Mouse (Mus musculus) kidney, postnatal 0 days (tissue): ENCODE data around the gene Tssk3. TPM values are rescaled to one million over a fixed set of nuclear protein-coding genes. Genes with fewer than 3 reads are reported as not detected.

Experiments used
- ATAC-seq: fragments of 200-750 bp; cut with Nextera tagmentation; replicated peaks from 2 replicates; pipeline ENCODE4 v1.8.0; 2017; ENCODE audit warnings: low read depth, moderate number of reproducible peaks, moderate TSS enrichment, moderate library complexity; ENCODE audit not compliant: low FRiP score
- DNase-seq: peaks from one replicate; pipeline ENCODE4 v3.0.0-alpha.2; 2016; ENCODE audit warnings: low spot score
- H3K27ac ChIP-seq: fragments of 300-500 bp; sonication (generic); 2 replicates; pipeline ENCODE4 v1.5.1; 2014; ENCODE audit warnings: mild to moderate bottlenecking
- H3K27me3 ChIP-seq: fragments of 300-500 bp; sonication (generic); 2 replicates; pipeline ENCODE4 v1.6.1; 2014; ENCODE audit warnings: low read length, mixed read lengths; ENCODE audit not compliant: insufficient read depth
- H3K36me3 ChIP-seq: fragments of 300-500 bp; sonication (generic); 2 replicates; pipeline ENCODE4 v1.6.1; 2014; ENCODE audit warnings: low read length, mixed read lengths; ENCODE audit not compliant: insufficient read depth
- H3K4me1 ChIP-seq: fragments of 300-500 bp; sonication (generic); replicated peaks from 2 replicates; pipeline ENCODE4 v1.6.1; 2014; ENCODE audit warnings: antibody characterized with exemption, low read length, mixed read lengths; ENCODE audit not compliant: insufficient read depth
- H3K4me2 ChIP-seq: fragments of 300-500 bp; sonication (generic); 2 replicates; pipeline ENCODE4 v1.6.1; 2014; ENCODE audit warnings: mild to moderate bottlenecking, low read length, moderate library complexity, mixed read lengths
- H3K4me3 ChIP-seq: fragments of 300-500 bp; sonication (generic); replicated peaks from 2 replicates; pipeline ENCODE4 v1.5.1; 2014; ENCODE audit warnings: low read depth, low read length
- H3K9ac ChIP-seq: fragments of 300-500 bp; sonication (generic); 2 replicates; pipeline ENCODE4 v1.6.1; 2014; ENCODE audit warnings: low read depth, low read length
- H3K9me3 ChIP-seq: fragments of 300-500 bp; sonication (generic); replicated peaks from 2 replicates; pipeline ENCODE4 v1.6.1; 2016; ENCODE audit warnings: low read length, inconsistent platforms, mixed read lengths
- CTCF ChIP-seq: IDR thresholded peaks from 2 replicates; pipeline ENCODE4 v1.5.1; 2016; ENCODE audit warnings: antibody characterized with exemption, low read depth, mild to moderate bottlenecking, moderate library complexity
- WGBS: fragments of 180-500 bp; shearing (Covaris S2); extraction: QIAGEN DNeasy Blood & Tissue Kit; methylation state at CpG from one replicate; pipeline ENCODE4 v1.1.7; 2014; 5-methylcytosine and 5-hydroxymethylcytosine counted together
- polyA plus RNA-seq: library from polyadenylated mRNA; unstranded; fragments of >200 nt; fragmentation: Nextera tagmentation; extraction: Ambion mirVana; gene quantifications from 2 replicates; pipeline ENCODE4 v1.2.1, GENCODE M21; 2015

Tssk3 gene
- polyA plus RNA-seq, 1 experiment from 2014 or later: not detected

DNA sequence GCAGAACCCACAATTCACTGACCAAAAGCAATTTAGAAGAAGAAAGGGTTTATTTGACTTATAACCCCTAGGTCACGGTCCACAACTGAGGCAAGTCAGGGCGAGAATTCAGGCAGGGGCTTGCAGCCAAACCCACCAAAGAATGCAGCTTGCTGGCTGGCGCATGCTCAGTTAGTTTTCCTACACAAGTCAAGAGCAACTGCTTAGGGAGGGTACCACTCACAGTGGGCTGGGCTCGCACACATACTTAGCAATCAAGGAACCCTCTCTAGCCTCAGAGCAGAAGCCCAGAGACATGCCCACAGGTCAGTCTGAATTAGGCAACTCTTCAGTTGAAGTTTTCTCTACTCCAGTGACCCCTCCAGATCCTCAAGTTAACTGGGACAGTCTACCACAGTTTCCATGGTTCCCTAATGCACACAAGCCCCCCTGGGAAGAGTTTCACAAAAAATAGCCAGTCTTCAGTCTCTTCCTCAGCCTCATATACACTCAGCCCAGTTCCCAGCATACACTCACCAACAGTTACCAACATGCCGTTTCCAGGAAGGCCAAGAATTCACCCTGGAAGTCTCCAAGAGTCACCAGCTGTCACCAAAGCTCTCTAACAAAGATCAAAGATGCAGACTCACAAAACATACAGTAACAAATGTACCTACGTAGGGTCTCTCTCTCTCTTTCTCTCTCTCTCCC lies 20.0 kb upstream of the Tssk3 start:
- H3K4me2 ChIP-seq: no peak overlapping the region
- H3K27me3 ChIP-seq: no peaks in the 10 kb centered on the region
- no peak for ATAC-seq
- no peak overlapping the region for H3K4me3 ChIP-seq
- no peak for TF ChIP-seq CTCF
- no peak overlapping the region for H3K27ac ChIP-seq
- 59% methylated on average over 6 of the region's 6 CpGs for WGBS
- no peaks in the 10 kb centered on the region for H3K36me3 ChIP-seq
- H3K9ac ChIP-seq: no peak overlapping the region
- H3K4me1 ChIP-seq: 0 out of 2 replicates have a peak, but pooled peaks cover 3% of the 10 kb centered on the region
- no peak for DNase-seq
- H3K9me3 ChIP-seq: no peaks in the 10 kb centered on the region

DNA sequence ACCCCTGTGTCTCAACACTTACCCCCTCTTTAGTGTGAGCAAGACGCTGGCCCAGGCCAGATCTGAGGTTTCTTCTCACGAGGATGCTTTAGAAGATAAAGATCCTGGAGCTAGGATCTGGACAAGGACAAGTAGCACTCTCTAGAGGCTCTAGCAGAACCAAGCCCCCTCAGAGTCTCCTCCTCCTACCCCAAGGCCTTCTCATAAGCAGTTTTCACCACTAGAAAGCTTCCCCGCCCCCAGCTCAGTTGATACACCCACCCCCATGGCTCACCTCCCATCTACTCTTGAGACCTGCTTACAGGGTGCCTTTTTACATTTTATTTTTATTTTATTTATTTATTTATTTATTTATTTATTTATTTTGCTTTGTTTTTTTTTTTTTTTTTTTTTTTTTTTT lies 18.8 kb upstream of the Tssk3 start:
- 69% methylated on average over 3 of the region's 3 CpGs for whole genome bisulfite sequencing
- Histone ChIP-seq H3K9ac (no peak overlapping the region), H3K4me3 (no peak overlapping the region), H3K36me3 (no peaks in the 10 kb centered on the region), H3K27ac (peak overlapping the region; percentile 31; the same call in 1 of the 2 replicates), H3K4me2 (no peak overlapping the region), H3K9me3 (no peaks in the 10 kb centered on the region), H3K4me1 (0 out of 2 replicates have a peak, but pooled peaks cover 3% of the 10 kb centered on the region), H3K27me3 (no peaks in the 10 kb centered on the region)
- ATAC-seq (no peak), DNase-seq (no peak)
- no peak for TF ChIP-seq CTCF

DNA sequence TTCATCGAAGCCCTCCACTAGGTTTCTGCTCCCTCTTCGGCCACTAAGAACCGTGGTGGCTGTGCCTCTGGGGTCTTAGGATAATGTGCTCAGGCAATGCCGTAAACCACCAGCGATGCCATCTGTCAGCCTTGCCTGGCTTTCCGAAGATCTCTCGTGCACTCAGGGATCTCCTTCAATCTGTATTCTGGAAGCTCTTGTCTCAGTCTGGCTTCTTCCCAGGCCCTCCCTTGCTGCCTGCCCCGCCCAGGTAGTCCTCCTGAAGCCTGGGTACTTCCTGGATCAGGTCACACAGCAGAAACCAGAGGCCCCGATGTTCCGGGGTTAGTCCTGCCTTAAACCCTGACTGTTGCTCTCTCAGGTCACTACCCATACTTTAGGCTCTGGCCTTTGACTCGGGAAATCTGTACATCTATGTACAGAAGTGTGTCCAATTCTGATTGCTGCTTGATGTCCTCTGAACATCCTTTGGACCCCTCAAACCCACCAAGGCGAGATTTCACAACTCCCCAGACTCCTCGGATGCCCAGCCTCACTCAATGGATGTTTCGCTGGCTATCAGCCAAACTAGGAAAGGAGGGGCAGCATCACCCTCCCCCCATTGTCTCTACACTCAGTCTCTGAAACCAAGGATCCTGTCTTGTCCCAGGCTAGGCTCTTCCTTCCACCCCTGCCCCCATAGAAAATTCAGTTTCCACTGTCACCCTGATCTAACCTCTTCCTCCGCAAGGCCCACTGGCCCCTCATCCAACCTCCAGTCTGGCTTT lies 18.2 kb upstream of the Tssk3 start:
- no peak overlapping the region for H3K4me3 ChIP-seq
- 55% methylated on average over 15 of the region's 15 CpGs for WGBS
- DNase-seq (no peak), ATAC-seq (no peak)
- H3K36me3 ChIP-seq: no peaks in the 10 kb centered on the region
- H3K27ac ChIP-seq: peak overlapping the region; percentile 31; the same call in 1 of the 2 replicates
- no peak overlapping the region for H3K4me2 ChIP-seq
- H3K9ac ChIP-seq: no peak overlapping the region
- H3K27me3 ChIP-seq: no peaks in the 10 kb centered on the region
- 0 out of 2 replicates have a peak, but pooled peaks cover 3% of the 10 kb centered on the region for H3K4me1 ChIP-seq
- H3K9me3 ChIP-seq: no peaks in the 10 kb centered on the region
- TF ChIP-seq CTCF: no peak

DNA sequence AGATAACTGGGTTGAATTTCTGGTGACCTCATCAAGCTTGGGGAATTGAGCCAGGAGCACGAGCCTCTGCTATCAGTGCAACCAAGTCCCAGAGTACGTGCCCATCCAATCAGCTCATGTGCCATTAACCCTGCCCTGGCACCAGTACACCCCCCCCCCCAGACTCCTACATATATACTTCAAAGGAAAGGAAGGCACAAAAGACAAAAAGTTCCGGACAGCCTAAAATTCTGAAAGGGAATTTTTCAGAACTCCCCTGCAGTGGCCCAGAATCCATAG lies 17.4 kb upstream of the Tssk3 start:
- no peak overlapping the region for H3K4me2 ChIP-seq
- H3K27ac ChIP-seq: no peak overlapping the region
- no peak for ATAC-seq
- no peak for TF ChIP-seq CTCF
- H3K4me3 ChIP-seq: no peak overlapping the region
- DNase-seq: no peak
- no peaks in the 10 kb centered on the region for H3K27me3 ChIP-seq
- H3K36me3 ChIP-seq: no peaks in the 10 kb centered on the region
- H3K9me3 ChIP-seq: no peaks in the 10 kb centered on the region
- no peak overlapping the region for H3K9ac ChIP-seq
- WGBS: 48% methylated on average over 3 of the region's 3 CpGs
- H3K4me1 ChIP-seq: 0 out of 2 replicates have a peak, but pooled peaks cover 3% of the 10 kb centered on the region

DNA sequence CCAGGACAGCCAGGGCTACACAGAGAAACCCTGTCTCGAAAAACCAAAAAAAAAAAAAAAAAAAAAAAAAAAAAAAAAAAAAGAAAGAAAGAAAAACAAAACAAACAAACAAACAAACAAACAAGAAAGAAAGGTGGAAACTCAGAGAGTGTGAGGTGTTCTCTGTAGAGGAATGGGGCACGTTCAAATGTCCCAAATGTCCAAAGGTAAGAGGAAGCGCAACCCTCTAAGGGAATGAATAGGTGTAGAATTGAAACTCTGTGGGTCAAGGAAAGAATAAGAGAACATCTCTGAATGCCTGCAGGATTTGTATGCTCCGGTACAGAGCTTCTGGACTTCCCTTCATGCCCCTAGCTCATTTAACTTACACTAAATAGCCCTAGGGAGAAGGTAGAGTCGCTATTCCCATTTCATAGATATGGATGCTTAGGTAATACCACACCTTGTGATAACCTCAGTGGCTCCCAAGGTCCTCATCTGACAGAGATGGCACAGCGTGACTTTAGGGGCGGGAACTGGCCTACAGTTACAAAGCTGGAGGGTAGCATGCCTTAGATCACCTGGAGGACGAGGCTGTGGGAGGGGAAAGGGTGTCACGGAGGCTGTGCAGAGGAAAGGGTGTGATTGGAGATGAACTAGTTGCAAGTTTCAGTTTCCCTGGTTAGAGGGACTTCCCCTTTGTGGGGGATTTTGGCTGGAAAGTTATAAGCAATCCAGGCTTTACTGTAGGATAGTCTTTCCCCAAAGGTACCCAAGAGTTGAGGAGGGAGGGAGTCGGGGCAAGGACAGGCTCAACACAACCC lies 16.8 kb upstream of the Tssk3 start:
- TF ChIP-seq CTCF: no peak
- 60% methylated on average over 9 of the region's 10 CpGs for WGBS
- DNase-seq (no peak), ATAC-seq (no peak)
- Histone ChIP-seq H3K4me1 (0 out of 2 replicates have a peak, but pooled peaks cover 3% of the 10 kb centered on the region), H3K4me2 (no peak overlapping the region), H3K9ac (no peak overlapping the region), H3K9me3 (no peaks in the 10 kb centered on the region), H3K27me3 (no peaks in the 10 kb centered on the region), H3K4me3 (no peak overlapping the region), H3K27ac (no peak overlapping the region), H3K36me3 (no peaks in the 10 kb centered on the region)

DNA sequence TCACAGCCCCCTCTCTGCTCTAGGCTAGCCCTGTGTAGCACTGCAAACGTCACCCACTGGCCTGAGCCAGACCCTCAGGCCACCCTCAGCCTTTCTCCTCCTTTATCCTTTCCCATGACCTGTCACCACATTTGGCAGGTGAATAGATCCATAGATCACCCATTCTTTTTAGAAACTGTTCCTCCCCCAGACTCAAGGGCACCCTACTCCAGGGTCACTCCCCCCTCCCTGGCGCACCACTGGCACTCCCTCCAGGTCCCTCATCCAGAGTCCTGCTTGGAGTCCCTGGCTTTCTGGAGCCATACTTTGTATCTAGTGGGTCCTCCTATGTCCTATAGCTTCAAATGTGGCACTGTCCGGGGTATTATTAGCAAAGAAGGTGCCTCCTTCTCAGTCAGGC lies 14.7 kb upstream of the Tssk3 start:
- Histone ChIP-seq H3K4me3 (no peak overlapping the region), H3K36me3 (no peaks in the 10 kb centered on the region), H3K9me3 (no peaks in the 10 kb centered on the region), H3K27ac (no peak overlapping the region), H3K4me2 (no peak overlapping the region), H3K4me1 (no peaks in the 10 kb centered on the region), H3K9ac (no peak overlapping the region), H3K27me3 (no peaks in the 10 kb centered on the region)
- ATAC-seq: no peak
- TF ChIP-seq CTCF: no peak
- DNase-seq: no peak
- 79% methylated on average over 3 of the region's 3 CpGs for WGBS
